Mouse (Mus musculus) liver, embryonic 14.5 days (tissue): Measurements from ENCODE around the gene Ublcp1.
A peak's percentile ranks its signal among the peaks of the same experiment; 100 is the strongest.

Experiments used
- CTCF ChIP-seq: IDR thresholded peaks from 2 replicates; pipeline ENCODE4 v1.5.1; 2016; ENCODE audit warnings: antibody characterized with exemption, low read depth, control low read depth
- EP300 ChIP-seq: IDR thresholded peaks from 2 replicates; pipeline ENCODE4 v1.6.1; 2016; ENCODE audit warnings: antibody characterized with exemption, low read depth

GRCm38 (mm10) chr11:44453423-44453822, 16.9 kb downstream of the Ublcp1 start:
- peak; percentile 85 for TF ChIP-seq CTCF
- TF ChIP-seq EP300, result no peak
